Mouse (Mus musculus): ENCODE measurements at regions not wholly inside any gene's neighbourhood (a gene's known extent, or its start where the extent isn't known, plus 50 kb on each side); places are given as distances from the start of the nearest gene placed in this dataset.

DNA sequence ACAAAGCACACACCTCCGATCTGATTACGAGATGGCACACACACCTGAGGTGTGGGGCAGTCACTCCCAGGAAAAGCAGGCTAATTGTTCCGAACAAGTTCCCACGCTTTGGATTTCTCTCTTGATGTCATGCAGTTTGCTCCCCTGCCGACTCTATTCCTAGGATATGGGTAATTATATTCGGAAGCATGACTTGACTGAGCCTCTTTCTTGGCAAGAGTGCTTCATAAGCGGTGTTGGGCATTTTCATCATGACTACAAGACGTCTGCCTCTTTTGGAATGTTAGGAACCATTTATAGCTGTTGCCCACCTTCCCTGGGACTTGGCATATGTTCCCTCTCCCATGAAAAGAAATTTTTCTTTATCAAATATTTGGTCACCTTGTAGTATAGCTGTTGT lies 55.4 kb upstream of the Gm6793 start:
- Histone ChIP-seq H3K79me2 (ENCODE audit: control insufficient read depth, insufficient read depth, low read length, poor library complexity) (no peaks in the 10 kb centered on the region), H3K9ac (ENCODE audit: control insufficient read depth, low read depth, low read length, poor library complexity, severe bottlenecking) (no peak overlapping the region), H3K27ac (ENCODE audit: control insufficient read depth, low read depth, low read length) (no peak overlapping the region), H3K27me3 (ENCODE audit: control insufficient read depth in 1 of 2, insufficient read depth in 2 of 2, low read length in 2 of 2) (no peaks in the 10 kb centered on the region), H3K4me1 (ENCODE audit: control insufficient read depth in 1 of 2, insufficient read depth in 2 of 2, low read length in 2 of 2) (no peaks in the 10 kb centered on the region), H3K4me3 (ENCODE audit: control insufficient read depth in 1 of 2, insufficient read depth in 1 of 2, low read depth in 2 of 2, low read length in 2 of 2) (no peak overlapping the region), H3K9me3 (replicated peaks; ENCODE audit: insufficient read depth, low read length) (no peaks in the 10 kb centered on the region), H3K36me3 (ENCODE audit: control insufficient read depth in 1 of 2, insufficient read depth in 2 of 2, low read length in 2 of 2) (no peaks in the 10 kb centered on the region)
- no peak for DNase-seq (ENCODE audit: low read depth, low spot score)
- TF ChIP-seq UBTF (IDR thresholded peaks at IDR 0.05; ENCODE audit: borderline replicate concordance, insufficient read depth, low read depth, low read length), result no peak
- TF ChIP-seq BHLHE40 (IDR thresholded peaks at IDR 0.05; ENCODE audit: borderline replicate concordance, low read depth, low read length), result no peak
- TF ChIP-seq TBP (IDR thresholded peaks at IDR 0.05; ENCODE audit: low read depth, low read length), result no peak
- no peak for TF ChIP-seq USF2 (IDR thresholded peaks at IDR 0.05; ENCODE audit: borderline replicate concordance in 1 of 2, insufficient read depth in 1 of 2, low read depth in 1 of 2, low read length in 2 of 2)
- no peak for TF ChIP-seq NELFE (IDR thresholded peaks at IDR 0.05; ENCODE audit: low read depth, low read length)
- TF ChIP-seq USF1 (IDR thresholded peaks at IDR 0.05; ENCODE audit: low read depth, low read length), result no peak
- no peak for TF ChIP-seq JUND (IDR thresholded peaks at IDR 0.05; ENCODE audit: low read depth, low read length)
- no peak for TF ChIP-seq CHD1 (IDR thresholded peaks at IDR 0.05; ENCODE audit: low read depth, low read length)
- TF ChIP-seq ETS1 (IDR thresholded peaks at IDR 0.05; ENCODE audit: low read depth, low read length), result no peak
- no peak for TF ChIP-seq POLR2A (IDR thresholded peaks at IDR 0.05; ENCODE audit: control insufficient read depth in 1 of 2, insufficient read depth in 1 of 2, low read depth in 1 of 2, low read length in 2 of 2, poor library complexity in 1 of 2)
- no peak for TF ChIP-seq MAX (IDR thresholded peaks at IDR 0.05; ENCODE audit: low read length)
- TF ChIP-seq ZNF384 (IDR thresholded peaks at IDR 0.05; ENCODE audit: low read depth, low read length), result no peak
- no peak for TF ChIP-seq POLR2AphosphoS5 (IDR thresholded peaks at IDR 0.05; ENCODE audit: borderline replicate concordance, low read depth, low read length)
- TF ChIP-seq SMC3 (IDR thresholded peaks at IDR 0.05; ENCODE audit: low read depth, low read length), result no peak
- TF ChIP-seq MAFK (IDR thresholded peaks at IDR 0.05; ENCODE audit: borderline replicate concordance, low read depth, low read length), result no peak
- no peak for TF ChIP-seq E2F4 (IDR thresholded peaks at IDR 0.05; ENCODE audit: borderline replicate concordance, low read depth, low read length)
- no peak for TF ChIP-seq MXI1 (IDR thresholded peaks at IDR 0.05; ENCODE audit: low read depth, low read length)
- no peak for TF ChIP-seq ZKSCAN1 (IDR thresholded peaks at IDR 0.05; ENCODE audit: low read depth, low read length)
- TF ChIP-seq MAZ (IDR thresholded peaks at IDR 0.05; ENCODE audit: low read depth, low read length), result no peak
